Mouse (Mus musculus): Measurements from ENCODE around the gene Rplp0. TPM values are rescaled to one million over a fixed set of nuclear protein-coding genes. Genes with fewer than 3 reads are reported as not detected.
A peak's percentile ranks its signal among the peaks of the same experiment; 100 is the strongest.

The Rplp0 gene
- total RNA-seq, 1 experiment = 2,327 TPM

GRCm38 (mm10) chr5:115558182-115558794, 979 bp upstream of the Rplp0 start:
- Histone ChIP-seq H3K4me1 (ENCODE audit: control insufficient read depth in 2 of 2, insufficient read depth in 2 of 2, low read length in 2 of 2, poor library complexity in 1 of 2) (peaks cover 0 to under 1% of the 10 kb centered on the region in 2 experiments; a peak in 1 of 4 replicates), H3K27ac (ENCODE audit: insufficient read depth, low read depth, low read length, poor library complexity, severe bottlenecking) (no peak overlapping the region), H3K4me3 (ENCODE audit: insufficient read depth in 1 of 2, low read depth in 1 of 2, low read length in 2 of 2, poor library complexity in 1 of 2, severe bottlenecking in 1 of 2) (no peak overlapping the region), H3K36me3 (ENCODE audit: control insufficient read depth, insufficient read depth, low read length, poor library complexity, severe bottlenecking) (peaks cover 31% of the 10 kb centered on the region), H3K9me3 (ENCODE audit: control insufficient read depth, insufficient read depth, low read depth, low read length) (no peaks in the 10 kb centered on the region), H3K9ac (ENCODE audit: insufficient read depth, low read depth, low read length, poor library complexity, severe bottlenecking) (no peak overlapping the region; the same call in 1 of the 2 replicates)
- in situ Hi-C loops (cut with MboI; ENCODE audit: low sequenced_read_pairs in 2 of 2, unreplicated experiment in 2 of 2) = no loop called here
- TF ChIP-seq MAFK (IDR thresholded peaks at IDR 0.05; ENCODE audit: insufficient read depth, low read depth, low read length) (no peak), ZNF384 (IDR thresholded peaks at IDR 0.05; ENCODE audit: low read depth, low read length) (no peak), HCFC1 (IDR thresholded peaks at IDR 0.05; ENCODE audit: borderline replicate concordance, insufficient read depth, low read length) (no peak), ZC3H11A (IDR thresholded peaks at IDR 0.05; ENCODE audit: borderline replicate concordance, low read depth, low read length) (no peak), CHD2 (IDR thresholded peaks at IDR 0.05; ENCODE audit: low read depth, low read length) (no peak)
- DNase-seq (ENCODE audit: low read depth, low spot score) = no peak

GRCm38 (mm10) chr5:115560336-115560905, 1.2 kb downstream of the Rplp0 start:
- no peak overlapping the region; the same call in 1 of the 2 replicates for H3K27ac ChIP-seq (ENCODE audit: insufficient read depth, low read depth, low read length, poor library complexity, severe bottlenecking)
- TF ChIP-seq ZNF384 (IDR thresholded peaks at IDR 0.05; ENCODE audit: low read depth, low read length) = no peak
- no peak for TF ChIP-seq CHD2 (IDR thresholded peaks at IDR 0.05; ENCODE audit: low read depth, low read length)
- TF ChIP-seq MAFK (IDR thresholded peaks at IDR 0.05; ENCODE audit: insufficient read depth, low read depth, low read length) = no peak
- TF ChIP-seq ZC3H11A (IDR thresholded peaks at IDR 0.05; ENCODE audit: borderline replicate concordance, low read depth, low read length) = no peak
- no peak for TF ChIP-seq HCFC1 (IDR thresholded peaks at IDR 0.05; ENCODE audit: borderline replicate concordance, insufficient read depth, low read length)
- peak overlapping the region; percentile 100 for H3K9ac ChIP-seq (ENCODE audit: insufficient read depth, low read depth, low read length, poor library complexity, severe bottlenecking)
- no peaks in the 10 kb centered on the region; a peak in 1 of 4 replicates for H3K4me1 ChIP-seq (ENCODE audit: control insufficient read depth in 2 of 2, insufficient read depth in 2 of 2, low read length in 2 of 2, poor library complexity in 1 of 2)
- H3K36me3 ChIP-seq (ENCODE audit: control insufficient read depth, insufficient read depth, low read length, poor library complexity, severe bottlenecking) = peaks cover 25% of the 10 kb centered on the region
- peak overlapping the region; percentile 75 to 99 for H3K4me3 ChIP-seq (ENCODE audit: insufficient read depth in 1 of 2, low read depth in 1 of 2, low read length in 2 of 2, poor library complexity in 1 of 2, severe bottlenecking in 1 of 2)
- no peaks in the 10 kb centered on the region for H3K9me3 ChIP-seq (ENCODE audit: control insufficient read depth, insufficient read depth, low read depth, low read length)
- in situ Hi-C loops (cut with MboI; ENCODE audit: low sequenced_read_pairs in 2 of 2, unreplicated experiment in 2 of 2) = no loop called here
- no peak for DNase-seq (ENCODE audit: low read depth, low spot score)

GRCm38 (mm10) chr5:115563771-115564585, 4.7 kb downstream of the Rplp0 start:
- TF ChIP-seq ZNF384 (IDR thresholded peaks at IDR 0.05; ENCODE audit: low read depth, low read length) (no peak), MAFK (IDR thresholded peaks at IDR 0.05; ENCODE audit: insufficient read depth, low read depth, low read length) (no peak), ZC3H11A (IDR thresholded peaks at IDR 0.05; ENCODE audit: borderline replicate concordance, low read depth, low read length) (no peak), CHD2 (IDR thresholded peaks at IDR 0.05; ENCODE audit: low read depth, low read length) (0 out of 2 replicates have a peak, but pooled peaks have one; percentile 17), HCFC1 (IDR thresholded peaks at IDR 0.05; ENCODE audit: borderline replicate concordance, insufficient read depth, low read length) (no peak)
- no peaks in the 10 kb centered on the region for H3K9me3 ChIP-seq (ENCODE audit: control insufficient read depth, insufficient read depth, low read depth, low read length)
- no peak overlapping the region for H3K9ac ChIP-seq (ENCODE audit: insufficient read depth, low read depth, low read length, poor library complexity, severe bottlenecking)
- in situ Hi-C loops (cut with MboI; ENCODE audit: low sequenced_read_pairs in 2 of 2, unreplicated experiment in 2 of 2) = no loop called here
- peaks cover 30% of the 10 kb centered on the region for H3K36me3 ChIP-seq (ENCODE audit: control insufficient read depth, insufficient read depth, low read length, poor library complexity, severe bottlenecking)
- no peak overlapping the region for H3K4me3 ChIP-seq (ENCODE audit: insufficient read depth in 1 of 2, low read depth in 1 of 2, low read length in 2 of 2, poor library complexity in 1 of 2, severe bottlenecking in 1 of 2)
- no peak overlapping the region; the same call in 1 of the 2 replicates for H3K27ac ChIP-seq (ENCODE audit: insufficient read depth, low read depth, low read length, poor library complexity, severe bottlenecking)
- H3K4me1 ChIP-seq (ENCODE audit: control insufficient read depth in 2 of 2, insufficient read depth in 2 of 2, low read length in 2 of 2, poor library complexity in 1 of 2) = peaks cover 0 to 6% of the 10 kb centered on the region in 2 experiments; a peak in 2 of 4 replicates
- DNase-seq (ENCODE audit: low read depth, low spot score) = no peak

- Histone ChIP-seq H3K27ac (ENCODE audit: insufficient read depth, low read depth, low read length, poor library complexity, severe bottlenecking) (peak within 1 kb of the TSS; percentile 66; the same call in 1 of the 2 replicates), H3K4me3 (ENCODE audit: insufficient read depth in 1 of 2, low read depth in 1 of 2, low read length in 2 of 2, poor library complexity in 1 of 2, severe bottlenecking in 1 of 2) (peak within 1 kb of the TSS; percentile 96 to 98), H3K9ac (ENCODE audit: insufficient read depth, low read depth, low read length, poor library complexity, severe bottlenecking) (peak within 1 kb of the TSS; percentile 98), H3K9me3 (ENCODE audit: control insufficient read depth, insufficient read depth, low read depth, low read length) (no peaks in the 10 kb centered on the region), H3K4me1 (ENCODE audit: control insufficient read depth in 2 of 2, insufficient read depth in 2 of 2, low read length in 2 of 2, poor library complexity in 1 of 2) (peaks cover 0 to 8% of the 10 kb centered on the region in 2 experiments; a peak in 2 of 4 replicates), H3K36me3 (ENCODE audit: control insufficient read depth, insufficient read depth, low read length, poor library complexity, severe bottlenecking) (peaks cover 30% of the 10 kb centered on the region)
- no peak for DNase-seq (ENCODE audit: low read depth, low spot score)
- in situ Hi-C loops (cut with MboI; ENCODE audit: low sequenced_read_pairs in 2 of 2, unreplicated experiment in 2 of 2) = no loop called here
- TF ChIP-seq HCFC1 (IDR thresholded peaks at IDR 0.05; ENCODE audit: borderline replicate concordance, insufficient read depth, low read length) = peak; percentile 76
- no peak for TF ChIP-seq ZC3H11A (IDR thresholded peaks at IDR 0.05; ENCODE audit: borderline replicate concordance, low read depth, low read length)
- TF ChIP-seq MAFK (IDR thresholded peaks at IDR 0.05; ENCODE audit: insufficient read depth, low read depth, low read length) = no peak
- no peak for TF ChIP-seq CHD2 (IDR thresholded peaks at IDR 0.05; ENCODE audit: low read depth, low read length)
- no peak for TF ChIP-seq ZNF384 (IDR thresholded peaks at IDR 0.05; ENCODE audit: low read depth, low read length)
Measured at GRCm38 (mm10) chr5:115564737-115565393, 5.6 kb downstream of the Rplp0 start, which contains the start of gene Gcn1l1. Gene Gcn1l1, plus strand, starts transcription at chr5:115565254.
